Mouse (Mus musculus): Measurements from ENCODE around the gene Klf9. TPM values are rescaled to one million over a fixed set of nuclear protein-coding genes. Genes with fewer than 3 reads are reported as not detected.

Gene Klf9
- total RNA-seq, 2 experiments from 2014 or later: 105 to 142 TPM

DNA sequence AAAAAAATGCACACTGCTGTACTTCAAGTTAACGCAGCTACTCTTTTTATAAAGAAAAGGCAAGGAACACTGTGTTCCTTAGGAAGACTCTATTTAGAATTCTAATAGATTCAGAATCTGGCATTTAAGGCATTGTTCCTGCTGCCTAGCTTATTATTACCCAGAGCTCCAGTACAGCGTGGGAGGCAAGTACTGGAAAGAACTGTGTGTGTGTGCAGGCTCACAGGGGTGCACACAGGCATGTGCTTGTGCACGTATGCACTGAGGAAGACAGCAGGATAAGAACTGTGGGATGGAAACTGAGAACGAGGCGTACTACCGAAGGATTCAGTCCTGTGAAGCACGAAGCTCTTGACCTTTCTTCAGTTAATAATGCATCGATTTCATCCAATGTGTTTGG is 73.3 kb downstream of the Klf9 start:
- no peak for DNase-seq (ENCODE audit: low spot score)

Small RNAs within 50 kb of the gene (microRNA-seq; reads per million reads assigned to microRNA genes)
- gene Mir1192: not detected

Other genes with a start within 250 kb of the Klf9 start
- gene Smc5, start 132.7 kb downstream of the Klf9 start, total RNA-seq (2021): 10 to 100 TPM; 13.7 to 14.5 TPM